Mouse (Mus musculus): ENCODE measurements at regions not wholly inside any gene's neighbourhood (a gene's known extent, or its start where the extent isn't known, plus 50 kb on each side); places are given as distances from the start of the nearest gene placed in this dataset.

DNA sequence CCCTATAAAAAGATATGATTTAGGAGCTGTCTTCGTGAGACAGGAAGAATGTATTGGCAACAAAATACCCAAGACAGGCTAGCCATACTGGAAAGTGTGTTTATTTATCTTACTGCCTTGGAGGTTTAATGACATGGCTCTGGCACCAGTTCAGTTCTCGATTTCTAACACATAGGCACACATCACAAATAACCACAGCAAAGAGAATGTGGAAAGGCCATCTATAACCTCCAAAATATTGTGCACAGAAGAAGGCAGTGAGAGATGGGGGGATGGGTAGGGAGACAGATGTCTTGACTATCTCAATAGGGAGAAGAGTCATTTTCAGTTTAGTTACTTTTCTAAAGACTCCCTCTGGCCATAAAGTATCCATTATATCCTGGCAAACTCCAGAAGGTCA lies 90.5 kb downstream of the Minar1 start:
- no peak for ATAC-seq (ENCODE audit: insufficient number of reproducible peaks, low FRiP score, low TSS enrichment)

DNA sequence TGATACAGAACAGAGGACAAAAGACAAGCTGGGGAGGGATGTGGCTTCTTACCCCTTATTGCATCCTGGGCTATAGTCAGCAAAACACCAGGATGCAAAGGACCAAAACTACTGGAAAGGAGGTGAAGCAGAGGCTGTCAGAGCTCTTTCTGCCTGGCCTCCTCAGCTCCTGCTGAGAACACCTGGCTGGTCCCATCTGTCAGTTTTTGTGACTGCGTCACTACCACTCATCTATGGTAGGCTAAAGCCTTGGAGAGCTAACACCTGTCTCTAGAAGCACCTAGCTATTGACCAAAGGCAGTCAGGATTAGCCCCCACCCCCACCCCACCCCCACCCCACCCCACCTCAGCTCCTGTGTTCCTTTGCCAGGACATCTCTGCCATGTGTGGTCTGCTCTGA lies 98.8 kb downstream of the Minar1 start:
- ATAC-seq (ENCODE audit: insufficient number of reproducible peaks, low FRiP score, low TSS enrichment) = no peak

DNA sequence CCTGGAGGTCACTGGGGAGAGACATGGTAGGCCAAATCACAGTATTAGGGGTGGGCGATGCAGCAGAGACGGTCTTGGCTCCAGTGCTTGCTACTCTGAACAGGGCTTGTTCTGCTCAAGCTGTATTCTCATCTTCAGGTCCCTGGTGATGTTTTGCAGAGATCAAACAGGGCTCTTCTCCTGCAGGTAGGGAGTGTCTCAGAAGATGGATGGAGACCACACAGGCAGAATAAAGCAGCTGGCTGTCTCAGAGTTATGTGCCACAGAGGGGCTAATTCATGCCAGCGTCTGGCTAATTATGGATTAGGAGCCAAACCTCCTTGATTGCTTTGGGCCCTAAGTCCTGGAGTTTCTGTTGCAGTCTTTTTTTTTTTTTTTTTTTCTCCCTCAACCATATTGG lies 99.2 kb downstream of the Minar1 start:
- no peak for ATAC-seq (ENCODE audit: insufficient number of reproducible peaks, low FRiP score, low TSS enrichment)

DNA sequence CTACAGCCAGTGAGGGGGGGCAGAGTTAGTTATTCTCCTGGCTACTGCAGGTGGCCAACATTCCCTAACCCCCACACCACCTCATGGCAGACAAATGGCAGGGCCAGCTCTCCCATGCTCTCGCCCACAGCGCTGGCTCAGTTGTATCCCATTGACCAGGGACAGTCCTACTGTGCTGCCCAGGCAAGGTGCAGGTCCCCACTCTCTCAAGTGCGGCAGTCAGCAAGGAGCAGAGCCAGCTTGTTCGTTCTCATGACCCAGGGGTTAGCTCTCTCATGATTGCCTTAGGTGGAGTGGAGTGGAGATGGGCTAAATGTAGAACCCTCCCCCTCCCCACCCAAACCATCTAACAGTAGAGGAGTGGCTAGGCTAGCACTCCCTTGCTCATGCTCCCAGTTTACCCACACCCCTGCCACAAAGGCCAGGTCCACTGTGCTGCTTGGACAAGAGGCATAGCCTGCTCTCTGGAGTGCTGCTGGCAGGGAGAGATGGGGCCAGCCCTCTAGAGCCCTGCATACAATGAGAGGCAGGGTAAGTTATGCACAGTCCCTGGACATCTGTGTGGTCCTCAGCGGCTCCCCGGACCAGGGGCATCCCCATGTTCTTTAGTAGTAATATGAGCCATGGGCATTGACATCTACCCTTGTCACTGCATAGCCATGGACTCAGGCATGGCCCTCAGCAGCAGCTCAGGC lies 114.4 kb downstream of the Minar1 start:
- 0 out of 2 replicates have a peak, but pooled peaks have one; percentile 10 for ATAC-seq (ENCODE audit: insufficient number of reproducible peaks, low FRiP score, low TSS enrichment)

DNA sequence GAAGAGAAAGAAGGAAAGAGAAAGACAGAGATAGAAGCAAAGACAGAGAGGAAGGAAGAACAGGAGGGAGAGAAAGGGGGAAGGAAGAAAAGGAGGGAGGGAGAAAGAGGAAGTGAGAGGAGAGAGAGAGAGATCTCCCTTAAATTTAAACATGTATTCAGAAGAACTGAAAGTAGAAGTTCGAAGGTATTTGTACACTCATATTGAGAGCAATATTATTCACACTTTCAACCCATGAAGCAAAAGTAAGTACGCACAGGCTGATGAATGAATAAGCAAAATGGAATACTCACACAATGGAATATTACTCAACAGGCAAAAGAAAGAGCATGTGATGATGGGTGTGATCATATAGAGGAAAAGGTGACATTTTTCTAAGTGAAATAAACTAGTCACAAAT lies 120.8 kb downstream of the Minar1 start:
- ATAC-seq (ENCODE audit: insufficient number of reproducible peaks, low FRiP score, low TSS enrichment) = no peak

DNA sequence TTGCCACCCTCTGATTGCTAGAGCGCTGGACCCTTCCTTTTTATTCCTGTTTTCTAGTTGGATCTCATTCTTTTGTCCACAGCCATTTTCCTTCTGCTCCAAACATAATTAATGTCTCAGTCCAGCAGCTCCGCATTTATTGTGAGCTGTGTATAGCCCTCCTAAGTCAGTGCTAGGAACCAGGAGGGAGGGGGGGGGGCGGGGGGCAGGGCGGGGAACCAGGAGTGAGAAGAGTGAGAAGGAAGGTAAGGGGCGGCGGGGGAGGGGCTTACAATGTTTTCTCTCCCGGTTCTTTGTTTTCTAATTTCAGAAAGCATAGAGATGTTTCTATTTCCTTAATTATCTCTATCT lies 125.6 kb downstream of the Minar1 start:
- no peak for ATAC-seq (ENCODE audit: insufficient number of reproducible peaks, low FRiP score, low TSS enrichment)

DNA sequence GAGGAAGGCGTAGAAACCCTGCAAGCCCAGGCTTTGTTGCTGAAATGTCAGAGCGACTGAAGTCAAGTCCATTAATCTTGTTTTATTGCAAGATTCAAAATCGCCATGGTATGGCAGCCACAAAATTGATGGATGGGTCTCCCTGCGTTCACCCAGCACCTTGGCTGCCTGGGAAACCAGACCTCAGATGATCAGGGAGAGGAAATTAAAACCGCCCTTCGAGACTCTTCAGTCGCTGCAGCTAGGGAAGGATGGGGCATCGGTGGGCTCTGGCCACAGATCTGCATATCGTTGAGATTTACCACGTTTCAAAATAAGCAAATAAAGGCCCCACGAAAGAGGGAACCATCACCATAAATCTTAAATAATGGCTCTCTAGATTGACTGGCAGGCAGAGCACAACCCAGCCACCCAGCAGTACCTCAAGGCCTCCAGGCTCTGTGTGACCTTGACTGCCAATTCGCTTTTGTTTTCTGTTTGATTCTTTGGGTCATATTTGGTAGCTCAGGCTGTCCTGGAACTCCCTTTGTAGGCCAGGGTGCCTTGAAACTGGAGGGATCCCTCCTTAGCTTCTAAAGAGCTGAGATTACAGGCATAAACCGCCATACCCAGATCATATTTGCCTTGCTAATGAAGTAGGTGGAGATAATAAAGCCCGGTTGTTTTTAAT lies 126.1 kb downstream of the Minar1 start:
- no peak for ATAC-seq (ENCODE audit: insufficient number of reproducible peaks, low FRiP score, low TSS enrichment)

DNA sequence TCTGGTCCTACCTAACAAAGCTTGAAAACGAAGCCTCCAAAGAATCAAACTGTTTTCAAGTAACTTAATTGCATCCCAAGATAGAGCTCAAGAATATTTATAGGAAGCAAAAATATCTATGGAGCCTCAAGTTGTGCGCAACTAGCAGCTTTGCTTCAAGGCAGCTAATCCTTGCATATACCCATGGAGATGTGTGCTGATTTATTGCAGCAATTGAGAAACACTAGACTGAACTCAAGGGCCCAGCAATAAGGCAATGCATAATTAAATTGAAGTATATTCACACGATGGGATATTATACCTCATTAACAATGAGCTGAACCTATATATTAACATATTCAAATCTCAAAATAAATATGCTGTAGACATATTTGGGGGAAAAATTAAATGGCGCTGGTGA lies 135.3 kb downstream of the Minar1 start:
- no peak for ATAC-seq (ENCODE audit: insufficient number of reproducible peaks, low FRiP score, low TSS enrichment)

DNA sequence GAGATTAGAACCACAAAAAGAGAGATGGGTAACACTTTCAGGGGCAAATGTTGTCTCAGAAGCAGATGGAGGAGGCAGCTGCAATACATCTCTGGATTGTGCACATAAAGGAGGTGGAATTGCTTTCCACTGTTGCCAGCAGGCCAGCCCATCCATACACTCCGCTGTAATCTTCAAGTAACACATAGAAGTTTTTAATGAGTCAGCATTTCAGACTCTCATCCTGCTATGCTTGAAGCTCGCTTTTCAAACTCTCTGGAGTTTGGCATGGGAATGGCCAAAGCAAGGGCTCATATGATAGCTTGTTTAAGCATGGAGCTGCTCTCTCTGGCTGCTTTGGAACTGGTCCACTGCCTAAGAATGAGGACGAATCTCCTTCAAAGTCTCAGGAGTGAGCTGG lies 143.5 kb downstream of the Minar1 start:
- no peak for ATAC-seq (ENCODE audit: insufficient number of reproducible peaks, low FRiP score, low TSS enrichment)

DNA sequence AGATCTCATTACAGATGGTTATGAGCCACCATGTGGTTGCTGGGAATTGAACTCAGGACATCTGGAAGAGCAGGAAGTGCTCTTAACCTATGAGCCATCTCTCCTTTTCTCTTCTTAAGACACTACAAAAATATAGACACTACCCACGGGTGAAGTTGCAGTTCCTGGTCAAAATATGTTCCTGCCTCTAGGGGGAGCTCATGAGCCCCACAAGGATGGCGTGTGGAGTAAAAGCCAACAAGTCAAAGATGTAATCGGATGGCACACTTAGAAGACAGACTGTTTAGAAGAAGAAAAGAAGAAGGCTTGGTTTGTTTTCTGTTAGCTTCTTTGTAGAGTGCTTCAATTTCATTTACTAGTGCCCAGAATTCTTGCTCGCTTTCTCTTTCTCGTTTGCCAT lies 161.7 kb downstream of the Minar1 start:
- ATAC-seq (ENCODE audit: insufficient number of reproducible peaks, low FRiP score, low TSS enrichment) = no peak

DNA sequence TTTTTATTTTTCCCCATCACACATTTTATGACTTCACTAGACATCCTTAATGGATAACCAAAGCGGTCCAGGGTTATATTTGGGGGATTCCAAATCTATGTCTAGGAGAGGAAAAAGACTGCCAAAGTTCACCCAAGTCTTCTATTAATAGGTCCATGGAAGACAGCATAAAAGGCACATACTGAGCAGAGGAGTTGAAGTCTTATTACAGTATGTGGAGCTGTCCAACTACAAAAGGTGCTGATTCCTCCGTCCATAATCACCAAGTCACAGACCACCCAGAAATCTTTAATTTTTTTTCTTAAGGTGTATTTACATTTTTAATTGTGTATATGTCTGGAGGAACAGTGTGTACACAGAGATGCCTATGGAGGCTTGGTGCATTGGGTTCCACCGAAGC lies 166.3 kb downstream of the Minar1 start:
- ATAC-seq (ENCODE audit: insufficient number of reproducible peaks, low FRiP score, low TSS enrichment) = no peak

DNA sequence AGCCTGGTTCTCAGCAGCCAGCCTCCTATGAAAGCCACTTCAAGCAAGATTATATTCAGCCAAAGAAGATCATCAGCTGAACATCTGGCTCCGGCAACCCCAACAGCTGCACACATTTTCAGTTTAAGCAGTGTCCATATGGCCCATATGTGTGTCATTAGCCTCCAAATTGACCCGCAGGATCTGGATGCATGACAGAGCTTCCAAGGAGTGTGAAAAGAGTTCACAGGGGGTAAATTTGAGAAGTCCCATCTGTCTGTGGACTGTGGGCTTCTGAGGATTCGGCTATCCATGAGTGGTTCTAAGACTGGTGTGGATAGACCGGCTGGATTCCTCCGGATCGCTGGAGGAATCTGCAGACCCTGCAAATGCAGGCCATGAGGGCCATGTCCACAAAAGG lies 173.3 kb downstream of the Minar1 start:
- no peak for ATAC-seq (ENCODE audit: insufficient number of reproducible peaks, low FRiP score, low TSS enrichment)
